Mouse (Mus musculus): Measurements from ENCODE around the gene Nfkbia. TPM values are rescaled to one million over a fixed set of nuclear protein-coding genes. Genes with fewer than 3 reads are reported as not detected.

Nfkbia gene
- polyA plus RNA-seq, 1 experiment: 4.2 TPM

DNA sequence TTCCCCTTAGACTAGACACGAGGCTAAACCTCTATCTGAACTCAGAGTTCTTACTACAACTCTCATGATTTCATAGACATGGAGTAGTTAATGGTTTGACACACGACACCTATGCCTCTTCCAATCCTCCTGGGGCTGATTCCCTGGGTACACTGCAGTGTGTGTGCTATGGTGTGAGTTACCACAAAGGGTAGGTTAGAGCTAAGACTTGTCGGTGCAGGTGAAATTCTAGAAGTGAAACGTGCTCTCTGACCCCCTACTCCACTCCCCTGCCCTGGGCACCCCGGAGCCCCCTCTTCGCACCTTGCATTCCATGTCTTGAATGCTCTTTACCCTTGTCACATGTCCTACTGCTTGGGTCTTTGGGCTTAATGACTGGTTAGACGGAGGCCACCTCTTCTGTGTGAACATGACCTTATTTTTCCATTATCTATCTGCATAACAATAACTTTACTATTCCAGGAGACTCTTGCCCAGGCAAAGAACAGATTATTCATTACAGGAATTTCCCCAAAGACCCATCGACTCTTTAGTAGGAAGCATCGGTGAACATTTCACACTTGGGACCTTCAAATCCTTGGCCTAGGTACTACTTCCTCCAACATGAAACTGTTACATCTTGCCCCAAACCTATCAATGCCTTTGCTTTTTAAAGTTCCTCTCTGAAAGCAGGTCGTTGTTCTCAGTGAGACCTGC lies 8.2 kb downstream of the Nfkbia start:
- H3K9me3 ChIP-seq (ENCODE audit: control insufficient read depth, low read length): no peaks in the 10 kb centered on the region
- TF ChIP-seq GATA1 (IDR thresholded peaks at IDR 0.05; ENCODE audit: low read length): no peak
- TF ChIP-seq TAL1 (IDR thresholded peaks at IDR 0.05; ENCODE audit: low read length): no peak
- no peaks in the 10 kb centered on the region for H3K27me3 ChIP-seq (ENCODE audit: control insufficient read depth)
- H3K36me3 ChIP-seq (ENCODE audit: control insufficient read depth): peaks cover 6% of the 10 kb centered on the region
- no peak overlapping the region for H3K4me3 ChIP-seq (replicated peaks)
- peaks cover 2% of the 10 kb centered on the region for H3K4me1 ChIP-seq (ENCODE audit: control insufficient read depth)

DNA sequence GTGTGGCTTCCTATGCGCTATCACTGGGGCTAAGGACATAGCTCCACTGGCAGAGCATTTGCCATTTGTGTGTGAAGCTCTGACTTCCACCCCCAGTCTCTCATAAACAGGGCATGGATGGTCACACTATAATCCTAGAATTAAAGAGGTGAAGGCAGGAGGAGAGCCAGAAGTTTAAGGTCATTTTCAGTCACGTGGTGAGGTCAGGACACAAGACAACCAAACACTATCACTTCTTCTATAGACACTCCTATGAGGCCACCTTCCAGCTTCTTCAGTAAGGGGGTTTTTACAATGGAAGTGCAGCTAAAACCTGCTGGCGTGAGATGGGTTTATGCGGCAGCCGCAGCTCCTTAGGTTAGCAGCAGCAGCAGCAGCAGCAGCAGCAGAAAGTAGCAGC lies 8.9 kb downstream of the Nfkbia start:
- no peak overlapping the region for H3K4me3 ChIP-seq (replicated peaks)
- H3K9me3 ChIP-seq (ENCODE audit: control insufficient read depth, low read length): no peaks in the 10 kb centered on the region
- peaks cover 2% of the 10 kb centered on the region for H3K4me1 ChIP-seq (ENCODE audit: control insufficient read depth)
- H3K36me3 ChIP-seq (ENCODE audit: control insufficient read depth): peaks cover 3% of the 10 kb centered on the region
- no peaks in the 10 kb centered on the region for H3K27me3 ChIP-seq (ENCODE audit: control insufficient read depth)
- TF ChIP-seq TAL1 (IDR thresholded peaks at IDR 0.05; ENCODE audit: low read length) (no peak), GATA1 (IDR thresholded peaks at IDR 0.05; ENCODE audit: low read length) (no peak)

DNA sequence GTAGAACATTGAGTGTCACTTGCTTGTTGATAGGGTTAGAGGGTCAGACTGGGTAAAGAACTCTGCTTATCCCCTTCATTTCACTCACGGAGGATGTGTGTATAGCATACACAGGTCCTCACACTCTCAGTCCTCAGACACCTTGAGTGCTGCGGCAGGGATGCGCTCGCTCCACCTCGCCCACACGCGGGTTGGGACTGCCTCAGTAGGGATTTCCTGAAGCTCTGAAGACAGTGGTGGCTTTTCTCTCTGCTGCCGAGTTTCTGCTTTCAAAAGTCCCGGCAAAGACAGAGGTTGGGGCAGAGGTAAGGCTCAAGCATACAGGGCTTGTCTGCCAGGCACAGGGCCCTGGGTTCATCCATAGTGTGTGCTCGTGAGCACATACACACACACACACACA lies 9.7 kb downstream of the Nfkbia start:
- Histone ChIP-seq H3K27me3 (ENCODE audit: control insufficient read depth) (no peaks in the 10 kb centered on the region), H3K4me3 (replicated peaks) (no peak overlapping the region)

DNA sequence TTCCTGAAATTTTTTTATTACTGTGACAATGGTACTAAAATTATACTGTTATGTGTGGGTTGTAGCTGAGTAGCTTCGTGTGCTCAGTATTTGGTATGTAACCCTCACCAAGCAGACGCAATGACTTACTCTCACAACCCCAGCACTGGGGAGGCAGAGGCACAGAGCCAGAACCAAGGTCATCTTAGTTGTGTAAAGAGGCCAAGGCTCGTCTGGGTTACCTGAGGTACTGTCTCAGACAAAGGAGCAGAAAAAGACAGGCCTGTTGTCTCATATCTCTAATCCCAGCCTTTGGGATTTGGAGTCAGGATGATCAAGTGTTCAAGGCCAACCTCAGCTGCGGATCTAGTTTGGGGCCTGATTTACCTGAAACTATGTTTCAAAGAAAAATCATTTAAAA lies 10.7 kb downstream of the Nfkbia start:
- no peaks in the 10 kb centered on the region for H3K27me3 ChIP-seq (ENCODE audit: control insufficient read depth)
- no peak for TF ChIP-seq GATA1 (IDR thresholded peaks at IDR 0.05; ENCODE audit: low read length)
- TF ChIP-seq TAL1 (IDR thresholded peaks at IDR 0.05; ENCODE audit: low read length): no peak

More for the DNA sequence above, 9.7 kb downstream of the Nfkbia start:
- TF ChIP-seq GATA1 (IDR thresholded peaks at IDR 0.05; ENCODE audit: low read length): no peak
- TF ChIP-seq TAL1 (IDR thresholded peaks at IDR 0.05; ENCODE audit: low read length): no peak
- no peaks in the 10 kb centered on the region for H3K9me3 ChIP-seq (ENCODE audit: control insufficient read depth, low read length)
- H3K4me1 ChIP-seq (ENCODE audit: control insufficient read depth): peaks cover under 1% of the 10 kb centered on the region; the same call in 1 of the 2 replicates
- peaks cover under 1% of the 10 kb centered on the region for H3K36me3 ChIP-seq (ENCODE audit: control insufficient read depth)

DNA sequence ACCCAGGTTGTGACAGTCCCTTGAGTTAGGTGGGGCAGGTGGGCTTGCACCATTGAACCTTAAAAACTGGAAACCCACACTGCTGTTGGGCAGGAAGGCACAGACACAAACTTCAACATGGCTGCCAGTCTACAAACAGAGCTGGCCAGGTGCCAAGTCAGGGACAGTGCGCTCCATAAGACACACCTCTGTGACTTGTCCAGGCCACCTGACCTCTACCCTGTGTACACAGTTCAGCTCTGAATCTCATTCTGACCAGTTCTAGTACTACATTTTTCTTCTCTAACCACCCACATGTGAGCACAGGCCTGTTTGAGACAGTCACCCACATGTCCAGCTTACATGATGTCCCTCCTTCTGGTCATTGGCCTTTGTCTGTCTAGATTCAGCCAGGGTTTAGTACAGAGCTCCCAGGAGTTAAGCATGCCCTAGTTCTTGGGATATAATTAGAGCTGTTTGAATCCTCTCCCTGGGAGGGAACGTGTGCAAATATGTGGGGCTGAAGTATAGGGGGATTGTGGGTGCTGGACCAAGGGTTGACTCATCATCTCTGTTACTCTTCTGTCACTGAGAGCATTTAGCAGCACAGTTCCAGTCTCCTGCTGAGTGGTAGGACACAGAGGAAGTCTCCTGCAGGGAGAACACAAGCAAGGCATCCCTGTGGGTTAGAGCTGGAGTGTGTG lies 11.8 kb downstream of the Nfkbia start:
- H3K4me1 ChIP-seq (ENCODE audit: control insufficient read depth): no peaks in the 10 kb centered on the region
- H3K36me3 ChIP-seq (ENCODE audit: control insufficient read depth): no peaks in the 10 kb centered on the region
- TF ChIP-seq GATA1 (IDR thresholded peaks at IDR 0.05; ENCODE audit: low read length): no peak
- no peak for TF ChIP-seq TAL1 (IDR thresholded peaks at IDR 0.05; ENCODE audit: low read length)
- no peak overlapping the region for H3K4me3 ChIP-seq (replicated peaks)
- no peaks in the 10 kb centered on the region for H3K9me3 ChIP-seq (ENCODE audit: control insufficient read depth, low read length)
- no peaks in the 10 kb centered on the region for H3K27me3 ChIP-seq (ENCODE audit: control insufficient read depth)

More for the DNA sequence above, 10.7 kb downstream of the Nfkbia start:
- no peaks in the 10 kb centered on the region for H3K9me3 ChIP-seq (ENCODE audit: control insufficient read depth, low read length)
- no peak overlapping the region for H3K4me3 ChIP-seq (replicated peaks)
- no peaks in the 10 kb centered on the region for H3K4me1 ChIP-seq (ENCODE audit: control insufficient read depth)
- H3K36me3 ChIP-seq (ENCODE audit: control insufficient read depth): no peaks in the 10 kb centered on the region

DNA sequence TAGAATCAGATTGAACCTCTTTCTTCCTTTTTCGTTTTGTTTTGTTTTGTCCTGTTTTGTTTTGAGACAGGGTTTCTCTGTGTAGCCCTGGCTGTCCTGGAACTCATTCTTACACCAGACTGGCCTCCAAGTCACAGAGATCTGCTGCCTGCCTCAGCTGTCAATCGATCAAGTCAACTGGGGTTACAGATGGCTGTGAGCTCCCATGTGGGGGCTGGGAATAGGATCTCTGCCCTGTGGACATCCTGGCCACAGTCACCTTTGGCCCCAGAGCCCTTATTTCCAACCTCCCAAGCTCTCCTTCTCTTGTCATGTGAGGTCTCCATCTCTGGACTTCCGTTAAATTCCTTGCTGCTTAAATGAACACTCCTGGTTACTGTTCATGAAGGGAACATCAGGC lies 13.5 kb downstream of the Nfkbia start:
- H3K4me3 ChIP-seq (replicated peaks): no peak overlapping the region
- H3K36me3 ChIP-seq (ENCODE audit: control insufficient read depth): no peaks in the 10 kb centered on the region
- H3K9me3 ChIP-seq (ENCODE audit: control insufficient read depth, low read length): no peaks in the 10 kb centered on the region
- no peaks in the 10 kb centered on the region for H3K27me3 ChIP-seq (ENCODE audit: control insufficient read depth)
- H3K4me1 ChIP-seq (ENCODE audit: control insufficient read depth): no peaks in the 10 kb centered on the region
- no peak for TF ChIP-seq TAL1 (IDR thresholded peaks at IDR 0.05; ENCODE audit: low read length)
- no peak for TF ChIP-seq GATA1 (IDR thresholded peaks at IDR 0.05; ENCODE audit: low read length)

DNA sequence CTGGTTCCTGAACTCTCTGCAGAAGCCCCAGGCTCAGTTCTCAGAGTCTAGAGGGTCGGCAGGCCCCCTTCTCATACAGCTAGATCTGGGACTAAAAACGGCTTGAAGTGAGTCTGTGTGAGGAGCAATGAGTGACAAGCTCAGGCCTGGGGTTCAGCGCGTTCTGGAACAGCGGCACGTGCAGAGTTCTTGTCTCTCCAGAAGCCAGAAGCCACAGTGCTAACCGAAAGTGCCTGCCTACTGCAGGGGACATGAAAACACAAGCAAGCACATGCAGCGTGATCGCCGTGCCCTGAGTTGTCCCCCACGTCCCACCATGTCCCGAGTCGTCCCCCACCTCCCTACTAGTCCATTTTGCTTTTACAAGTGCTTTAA lies 18.3 kb downstream of the Nfkbia start:
- Histone ChIP-seq H3K4me1 (ENCODE audit: control insufficient read depth) (no peaks in the 10 kb centered on the region), H3K9me3 (ENCODE audit: control insufficient read depth, low read length) (no peaks in the 10 kb centered on the region), H3K36me3 (ENCODE audit: control insufficient read depth) (no peaks in the 10 kb centered on the region), H3K4me3 (replicated peaks) (no peak overlapping the region), H3K27me3 (ENCODE audit: control insufficient read depth) (peaks cover 3% of the 10 kb centered on the region; the same call in 1 of the 2 replicates)
- TF ChIP-seq TAL1 (IDR thresholded peaks at IDR 0.05; ENCODE audit: low read length): no peak
- TF ChIP-seq GATA1 (IDR thresholded peaks at IDR 0.05; ENCODE audit: low read length): no peak

DNA sequence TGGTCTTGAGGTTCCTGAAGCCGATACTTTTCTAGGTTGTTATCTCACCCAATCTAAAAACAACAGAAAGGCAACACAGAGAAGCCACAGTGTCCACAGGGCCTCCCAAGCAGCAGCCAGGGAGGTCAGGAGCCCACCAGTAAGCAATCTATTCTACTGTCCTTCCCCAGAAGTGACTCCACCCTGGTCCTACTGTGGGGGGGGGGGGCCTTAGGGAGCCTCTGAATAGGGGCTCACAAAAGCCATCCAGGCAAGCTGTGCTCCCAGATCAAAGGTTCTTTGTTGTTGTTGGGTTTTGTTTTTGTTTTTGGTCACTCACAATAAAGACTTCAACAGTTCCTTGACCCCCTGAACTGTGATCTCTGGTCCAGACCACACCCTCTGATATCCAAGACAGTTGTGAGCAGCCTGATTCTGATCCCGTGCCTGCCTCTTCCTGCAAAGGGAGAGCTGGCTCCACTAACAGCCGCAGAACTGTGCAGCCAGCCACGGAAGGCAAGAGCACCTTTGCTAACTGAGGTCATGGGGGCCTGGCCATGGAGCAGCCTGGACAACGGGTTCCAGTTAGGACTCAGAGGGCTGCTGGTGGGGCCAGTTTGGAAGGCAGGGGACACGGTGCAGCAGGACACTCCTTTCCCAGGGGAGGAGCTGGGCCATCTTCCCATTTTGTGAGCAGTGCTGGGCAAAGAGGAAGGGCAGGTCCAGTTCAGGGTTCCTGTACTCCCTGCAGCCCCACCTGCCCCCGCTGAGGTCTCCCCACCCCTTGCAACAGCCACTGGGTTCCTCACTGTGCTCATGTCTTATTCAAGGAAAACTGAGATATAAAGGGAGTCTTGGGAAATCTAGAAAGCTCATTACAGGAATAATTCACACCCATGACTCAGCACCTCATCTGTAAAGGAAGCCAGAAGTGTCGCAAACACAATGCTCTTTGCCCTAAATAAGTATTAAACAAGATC lies 18.9 kb downstream of the Nfkbia start:
- no peaks in the 10 kb centered on the region for H3K9me3 ChIP-seq (ENCODE audit: control insufficient read depth, low read length)
- no peaks in the 10 kb centered on the region for H3K4me1 ChIP-seq (ENCODE audit: control insufficient read depth)
- TF ChIP-seq GATA1 (IDR thresholded peaks at IDR 0.05; ENCODE audit: low read length): no peak
- no peaks in the 10 kb centered on the region for H3K36me3 ChIP-seq (ENCODE audit: control insufficient read depth)
- H3K4me3 ChIP-seq (replicated peaks): no peak overlapping the region
- peaks cover 7% of the 10 kb centered on the region for H3K27me3 ChIP-seq (ENCODE audit: control insufficient read depth)

DNA sequence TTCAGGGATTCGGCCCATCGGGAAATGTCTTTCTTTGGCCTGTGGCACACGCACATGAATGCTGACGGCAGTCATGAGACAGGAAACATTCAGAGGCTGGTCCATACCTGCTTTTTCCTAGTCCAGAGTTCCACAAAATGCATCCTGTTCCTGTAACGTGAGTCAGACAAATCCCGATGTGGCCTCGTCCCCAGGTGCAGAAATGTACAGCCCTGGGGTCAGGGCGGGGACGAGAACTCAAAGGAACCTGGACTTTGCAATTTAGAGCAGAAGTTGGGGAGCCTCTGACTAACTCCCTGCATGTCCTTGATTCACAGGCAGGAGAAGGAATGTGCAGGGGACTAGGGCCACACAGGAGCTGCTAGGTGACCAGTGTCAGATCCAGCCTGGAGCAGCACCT lies 21.1 kb downstream of the Nfkbia start:
- H3K4me3 ChIP-seq (replicated peaks): no peak overlapping the region
- no peaks in the 10 kb centered on the region for H3K36me3 ChIP-seq (ENCODE audit: control insufficient read depth)
- no peaks in the 10 kb centered on the region for H3K9me3 ChIP-seq (ENCODE audit: control insufficient read depth, low read length)
- TF ChIP-seq GATA1 (IDR thresholded peaks at IDR 0.05; ENCODE audit: low read length) (no peak), TAL1 (IDR thresholded peaks at IDR 0.05; ENCODE audit: low read length) (no peak)
- peaks cover 28% of the 10 kb centered on the region for H3K27me3 ChIP-seq (ENCODE audit: control insufficient read depth)
- H3K4me1 ChIP-seq (ENCODE audit: control insufficient read depth): no peaks in the 10 kb centered on the region
